Mouse (Mus musculus) embryo, embryonic 9.5 days (tissue): ENCODE data around the gene Clasrp.

Source experiments
- DNase-seq: peaks from one replicate; pipeline ENCODE4 v3.0.0-alpha.2; 2017; ENCODE audit errors: extremely low spot score

Gene Clasrp

GRCm38 (mm10) chr7:19531077-19531476, 73.2 kb downstream of the Clasrp start:
- no peak for DNase-seq
